Mouse (Mus musculus): ENCODE results near the gene Krt222. TPM values are rescaled to one million over a fixed set of nuclear protein-coding genes. Genes with fewer than 3 reads are reported as not detected.
A peak's percentile ranks its signal among the peaks of the same experiment; 100 is the strongest.
"Not testable (repeated sequence)": the region's sequence is repeated elsewhere in the genome, so short reads cannot be mapped to it uniquely, and the experiment has no call there.

Krt222 gene
- polyA plus RNA-seq, 1 experiment from 2014 or later, result 0.36 TPM

GRCm38 (mm10) chr11:99265220-99265619 lies 21.3 kb upstream of the Krt222 start:
- Histone ChIP-seq H3K9me3 (no peaks in the 10 kb centered on the region), H3K27me3 (no peaks in the 10 kb centered on the region), H3K36me3 (no peaks in the 10 kb centered on the region), H3K4me1 (peaks cover 6% of the 10 kb centered on the region; the same call in 1 of the 2 replicates), H3K4me2 (no peak overlapping the region), H3K27ac (no peak overlapping the region), H3K9ac (no peak overlapping the region), H3K4me3 (no peak overlapping the region)
- WGBS, result 57% methylated on average over 9 of the region's 9 CpGs
- ATAC-seq (ENCODE audit: insufficient number of reproducible peaks, low FRiP score, low TSS enrichment, low read depth), result no peak

GRCm38 (mm10) chr11:99256213-99256612 lies 12.3 kb upstream of the Krt222 start:
- Histone ChIP-seq H3K27me3 (no peaks in the 10 kb centered on the region), H3K4me3 (no peak overlapping the region), H3K4me2 (no peak overlapping the region), H3K9ac (no peak overlapping the region), H3K27ac (no peak overlapping the region), H3K36me3 (no peaks in the 10 kb centered on the region), H3K9me3 (no peaks in the 10 kb centered on the region), H3K4me1 (no peaks in the 10 kb centered on the region)
- WGBS, result 78% methylated on average over 4 of the region's 4 CpGs
- no peak for ATAC-seq (ENCODE audit: insufficient number of reproducible peaks, low FRiP score, low TSS enrichment, low read depth)

- Histone ChIP-seq H3K27ac (no peak overlapping the region), H3K4me3 (no peak overlapping the region), H3K4me1 (0 out of 2 replicates have a peak, but pooled peaks cover 1% of the 10 kb centered on the region), H3K9ac (no peak overlapping the region), H3K27me3 (no peaks in the 10 kb centered on the region), H3K36me3 (no peaks in the 10 kb centered on the region), H3K9me3 (no peaks in the 10 kb centered on the region), H3K4me2 (no peak overlapping the region)
- 93% methylated on average over 8 of the region's 8 CpGs for WGBS
- ATAC-seq (ENCODE audit: insufficient number of reproducible peaks, low FRiP score, low TSS enrichment, low read depth), result no peak
Measured at GRCm38 (mm10) chr11:99255316-99255715, 11.4 kb upstream of the Krt222 start.

- Histone ChIP-seq H3K27me3 (no peaks in the 10 kb centered on the region), H3K4me3 (no peak overlapping the region), H3K4me1 (0 out of 2 replicates have a peak, but pooled peaks cover 4% of the 10 kb centered on the region), H3K9ac (no peak overlapping the region), H3K27ac (no peak overlapping the region), H3K9me3 (no peaks in the 10 kb centered on the region), H3K4me2 (no peak overlapping the region), H3K36me3 (no peaks in the 10 kb centered on the region)
- WGBS, result 59% methylated on average over 2 of the region's 2 CpGs
- no peak for ATAC-seq (ENCODE audit: insufficient number of reproducible peaks, low FRiP score, low TSS enrichment, low read depth)
Measured at GRCm38 (mm10) chr11:99253893-99254292, 10.0 kb upstream of the Krt222 start.

- no peak overlapping the region for H3K4me3 ChIP-seq
- 56% methylated on average over 8 of the region's 8 CpGs for WGBS
- H3K4me2 ChIP-seq, result no peak overlapping the region
- no peak overlapping the region for H3K27ac ChIP-seq
- no peaks in the 10 kb centered on the region for H3K27me3 ChIP-seq
- no peaks in the 10 kb centered on the region for H3K9me3 ChIP-seq
- no peak for ATAC-seq (ENCODE audit: insufficient number of reproducible peaks, low FRiP score, low TSS enrichment, low read depth)
- 0 out of 2 replicates have a peak, but pooled peaks cover 4% of the 10 kb centered on the region for H3K4me1 ChIP-seq
- H3K36me3 ChIP-seq, result no peaks in the 10 kb centered on the region
- H3K9ac ChIP-seq, result no peak overlapping the region
Measured at GRCm38 (mm10) chr11:99252671-99253070, 8.8 kb upstream of the Krt222 start.

- Histone ChIP-seq H3K4me1 (0 out of 2 replicates have a peak, but pooled peaks cover 4% of the 10 kb centered on the region), H3K27ac (no peak overlapping the region), H3K4me2 (no peak overlapping the region), H3K4me3 (no peak overlapping the region), H3K9me3 (no peaks in the 10 kb centered on the region), H3K36me3 (no peaks in the 10 kb centered on the region), H3K9ac (no peak overlapping the region), H3K27me3 (no peaks in the 10 kb centered on the region)
- 53% methylated on average over 3 of the region's 3 CpGs for WGBS
- no peak for ATAC-seq (ENCODE audit: insufficient number of reproducible peaks, low FRiP score, low TSS enrichment, low read depth)
Measured at GRCm38 (mm10) chr11:99250666-99251065, 6.8 kb upstream of the Krt222 start.

- 0 out of 2 replicates have a peak, but pooled peaks cover 4% of the 10 kb centered on the region for H3K4me1 ChIP-seq
- H3K27ac ChIP-seq, result 0 out of 2 replicates have a peak overlapping the region, but pooled peaks have one; percentile 17
- H3K4me3 ChIP-seq, result no peak overlapping the region
- WGBS, result 36% methylated on average over 5 of the region's 5 CpGs
- no peak for ATAC-seq (ENCODE audit: insufficient number of reproducible peaks, low FRiP score, low TSS enrichment, low read depth)
- no peaks in the 10 kb centered on the region for H3K36me3 ChIP-seq
- H3K9ac ChIP-seq, result no peak overlapping the region
- no peaks in the 10 kb centered on the region for H3K9me3 ChIP-seq
- H3K4me2 ChIP-seq, result no peak overlapping the region
- H3K27me3 ChIP-seq, result no peaks in the 10 kb centered on the region
Measured at GRCm38 (mm10) chr11:99250241-99250640, 6.4 kb upstream of the Krt222 start.

- Histone ChIP-seq H3K9ac (no peak overlapping the region), H3K9me3 (no peaks in the 10 kb centered on the region), H3K4me1 (peaks cover 5% of the 10 kb centered on the region), H3K27ac (no peak overlapping the region), H3K4me3 (no peak overlapping the region), H3K4me2 (no peak overlapping the region), H3K27me3 (no peaks in the 10 kb centered on the region), H3K36me3 (no peaks in the 10 kb centered on the region)
- no peak for ATAC-seq (ENCODE audit: insufficient number of reproducible peaks, low FRiP score, low TSS enrichment, low read depth)
- WGBS, result 64% methylated on average over 4 of the region's 4 CpGs
Measured at GRCm38 (mm10) chr11:99249115-99249514, 5.2 kb upstream of the Krt222 start.

GRCm38 (mm10) chr11:99247916-99248315 lies 4.0 kb upstream of the Krt222 start:
- peaks cover 11% of the 10 kb centered on the region for H3K4me1 ChIP-seq
- H3K27ac ChIP-seq, result no peak overlapping the region
- 97% methylated on average over 4 of the region's 4 CpGs for WGBS
- H3K4me3 ChIP-seq, result no peak overlapping the region
- no peaks in the 10 kb centered on the region for H3K27me3 ChIP-seq
- no peak for ATAC-seq (ENCODE audit: insufficient number of reproducible peaks, low FRiP score, low TSS enrichment, low read depth)
- H3K36me3 ChIP-seq, result no peaks in the 10 kb centered on the region
- H3K9me3 ChIP-seq, result no peaks in the 10 kb centered on the region
- H3K4me2 ChIP-seq, result no peak overlapping the region
- H3K9ac ChIP-seq, result no peak overlapping the region

GRCm38 (mm10) chr11:99244519-99244918 lies 634 bp upstream of the Krt222 start:
- not testable (repeated sequence) for H3K4me2 ChIP-seq; ATAC-seq (ENCODE audit: insufficient number of reproducible peaks, low FRiP score, low TSS enrichment, low read depth); H3K4me3 ChIP-seq

GRCm38 (mm10) chr11:99243200-99243819 lies 575 bp downstream of the Krt222 start:
- WGBS, result 42% methylated on average over 3 of the region's 3 CpGs
- ATAC-seq (ENCODE audit: insufficient number of reproducible peaks, low FRiP score, low TSS enrichment, low read depth), result no peak
- Histone ChIP-seq H3K9me3 (no peaks in the 10 kb centered on the region), H3K9ac (no peak overlapping the region), H3K27ac (no peak overlapping the region), H3K4me3 (peak overlapping the region; percentile 28), H3K27me3 (no peaks in the 10 kb centered on the region), H3K4me1 (peaks cover 6% of the 10 kb centered on the region), H3K4me2 (peak overlapping the region; percentile 41), H3K36me3 (no peaks in the 10 kb centered on the region)

More at GRCm38 (mm10) chr11:99244519-99244918, 634 bp upstream of the Krt222 start:
- not testable (repeated sequence) for H3K4me1 ChIP-seq, H3K9me3 ChIP-seq, H3K27me3 ChIP-seq, H3K27ac ChIP-seq, H3K36me3 ChIP-seq, H3K9ac ChIP-seq
- 52% methylated on average over 3 of the region's 3 CpGs for WGBS

GRCm38 (mm10) chr11:99242056-99242455 lies 1.8 kb downstream of the Krt222 start:
- no peaks in the 10 kb centered on the region for H3K27me3 ChIP-seq
- 72% methylated on average over 5 of the region's 5 CpGs for WGBS
- H3K9ac ChIP-seq, result no peak overlapping the region
- ATAC-seq (ENCODE audit: insufficient number of reproducible peaks, low FRiP score, low TSS enrichment, low read depth), result no peak
- H3K4me1 ChIP-seq, result peaks cover 6% of the 10 kb centered on the region
- H3K4me3 ChIP-seq, result no peak overlapping the region
- H3K27ac ChIP-seq, result no peak overlapping the region
- H3K9me3 ChIP-seq, result no peaks in the 10 kb centered on the region
- H3K36me3 ChIP-seq, result no peaks in the 10 kb centered on the region
- no peak overlapping the region for H3K4me2 ChIP-seq
